14 mouse cellular contexts compared by ENCODE assay signal in the genomic region with DNA sequence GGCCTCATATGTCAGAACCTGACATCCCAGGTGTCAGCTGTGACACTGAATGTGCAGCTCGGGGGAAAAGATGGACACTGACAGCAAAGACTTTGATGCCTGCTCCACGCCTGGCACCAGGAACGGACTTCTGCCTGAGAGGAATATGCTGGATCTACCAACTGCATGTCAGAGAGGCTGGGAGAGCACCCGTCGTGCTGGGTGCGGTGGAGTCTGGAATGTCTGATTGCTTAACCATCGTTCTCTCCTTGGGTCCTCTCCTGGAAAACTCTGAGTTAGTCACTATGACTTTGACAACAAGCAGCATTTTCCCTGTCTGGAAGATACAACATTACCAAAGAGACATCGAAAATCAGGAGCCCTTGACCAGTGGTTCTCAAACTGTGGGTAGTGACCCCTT.
"Had no signal": no experiment of that assay in that cellular context is flagged by ENCODE, and none has a peak within 500 bp of the region (broad histone marks: within the 10 kb centered on the region; RNA-seq: fewer than 3 reads in every experiment).

No protein-coding gene starts in this region.

- H3K9me3 ChIP-seq: liver, embryonic 15.5 days; lung, embryonic 15.5 days; midbrain, embryonic 12.5 days; neural tube, embryonic 12.5 days; stomach, embryonic 15.5 days had no signal

- ATAC-seq: liver, postnatal 0 days; lung, postnatal 0 days had no signal

- H3K27me3 ChIP-seq: liver, embryonic 15.5 days; lung, embryonic 15.5 days; midbrain, embryonic 12.5 days; neural tube, embryonic 12.5 days; stomach, embryonic 15.5 days had no signal

- DNase-seq: liver, postnatal 0 days; lung, adult 2 months; lung, postnatal 14 days; lung, postnatal 36 days; right cerebral cortex, postnatal 14 days; thymus, adult 2 months; thymus, postnatal 25 days; thymus, postnatal 4 days had no signal

- H3K36me3 ChIP-seq: liver, embryonic 15.5 days; lung, embryonic 15.5 days; midbrain, embryonic 12.5 days; neural tube, embryonic 12.5 days; stomach, embryonic 15.5 days had no signal

- H3K4me3 ChIP-seq: liver, embryonic 15.5 days; lung, embryonic 15.5 days; midbrain, embryonic 12.5 days; neural tube, embryonic 12.5 days; stomach, embryonic 15.5 days had no signal

- H3K4me1 ChIP-seq: liver, embryonic 15.5 days; lung, embryonic 15.5 days; midbrain, embryonic 12.5 days; neural tube, embryonic 12.5 days; stomach, embryonic 15.5 days had no signal
